Mouse (Mus musculus): Measurements from ENCODE around the gene Cpsf7.

DNA sequence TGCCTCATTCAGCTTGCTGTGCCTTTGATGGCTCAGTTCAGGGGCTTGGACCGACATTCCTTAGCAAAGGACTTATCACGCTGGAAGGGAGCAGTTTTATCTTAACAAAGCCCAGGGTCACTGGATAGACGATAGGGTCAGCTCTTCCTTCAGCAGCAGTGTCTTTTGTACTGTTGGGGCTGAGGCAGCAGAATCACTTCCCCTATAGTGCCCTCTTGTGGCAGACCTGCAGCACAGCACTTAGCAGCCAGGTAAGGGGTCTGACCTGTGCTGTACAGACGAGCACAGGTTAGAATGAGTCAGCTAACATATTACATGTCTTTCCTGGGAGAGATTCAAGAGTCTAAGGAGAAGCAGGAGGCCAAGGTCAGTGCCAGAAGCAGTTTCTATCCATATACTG, 22.5 kb upstream of the Cpsf7 start:
- peak; percentile 93 to 100 (median 97) for TF ChIP-seq CTCF (IDR thresholded peaks at IDR 0.05 in 2 of 3, conservative IDR thresholded peaks at IDR 0.05 in 1 of 3; ENCODE audit: control insufficient read depth in 1 of 3, insufficient read depth in 1 of 3, low read depth in 2 of 3, low read length in 3 of 3, poor library complexity in 1 of 3, severe bottlenecking in 1 of 3)
- no peak for TF ChIP-seq ZMIZ1 (IDR thresholded peaks at IDR 0.05; ENCODE audit: low read depth, low read length)
- no peak for TF ChIP-seq BHLHE40 (IDR thresholded peaks at IDR 0.05; ENCODE audit: borderline replicate concordance, low read depth, low read length)
- no peak for TF ChIP-seq ETS1 (IDR thresholded peaks at IDR 0.05; ENCODE audit: low read depth, low read length)
- no peak for TF ChIP-seq MAX (IDR thresholded peaks at IDR 0.05; ENCODE audit: low read length)
- TF ChIP-seq TBP (IDR thresholded peaks at IDR 0.05; ENCODE audit: low read depth, low read length): no peak
- TF ChIP-seq USF1 (IDR thresholded peaks at IDR 0.05; ENCODE audit: low read depth, low read length): no peak
- no peak for TF ChIP-seq MEF2A (IDR thresholded peaks at IDR 0.05; ENCODE audit: extremely low read depth, insufficient replicate concordance, low read depth, low read length, poor library complexity, severe bottlenecking)
- TF ChIP-seq POLR2A (IDR thresholded peaks at IDR 0.05; ENCODE audit: control insufficient read depth in 1 of 2, insufficient read depth in 1 of 2, low read depth in 1 of 2, low read length in 2 of 2, poor library complexity in 1 of 2): no peak

Data from MEL (cell line).